In the genomic region with DNA sequence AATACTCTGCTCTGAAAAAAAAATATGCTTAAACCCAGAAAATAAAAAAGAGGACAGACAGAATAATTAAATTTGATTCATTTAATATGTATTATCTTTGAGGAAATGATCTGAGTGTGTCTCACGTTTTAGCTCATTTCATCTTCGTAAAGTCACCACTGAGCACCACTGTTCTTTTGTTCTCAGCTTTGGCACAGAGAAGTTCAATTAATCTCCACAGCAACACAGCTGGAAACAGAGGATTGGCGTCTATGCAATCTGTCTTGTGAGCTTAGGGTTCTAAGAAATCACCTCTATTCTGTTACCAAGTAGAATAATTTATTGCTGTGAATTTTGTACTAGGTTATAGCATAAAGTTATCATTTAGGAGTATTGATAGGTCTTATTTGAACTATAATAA, we compare ENCODE assay signal across 18 mouse cellular contexts.
A peak's percentile ranks its signal among the peaks of the same experiment; 100 is the strongest.
DNase-seq lines count a peak whose midpoint lies in the region; ATAC-seq and TF ChIP-seq lines count a peak whose summit lies in the region.
"Had no signal": no experiment of that assay in that cellular context is flagged by ENCODE, and none has a peak within 500 bp of the region (broad histone marks: within the 10 kb centered on the region; RNA-seq: fewer than 3 reads in every experiment).

No protein-coding gene starts in this region.

- H3K27ac ChIP-seq in forebrain, postnatal 0 days (ENCODE audit: low read depth, low read length): no peak overlapping the region
- no peak overlapping the region for H3K27ac ChIP-seq in forebrain, embryonic 16.5 days (ENCODE audit: low read length)
- no peak overlapping the region for H3K27ac ChIP-seq in hindbrain, postnatal 0 days
- H3K27ac ChIP-seq in hindbrain, embryonic 12.5 days: no peak overlapping the region
- no peak overlapping the region for H3K27ac ChIP-seq in midbrain, postnatal 0 days (ENCODE audit: low read depth, low read length)
- H3K27ac ChIP-seq in midbrain, embryonic 16.5 days (ENCODE audit: low read length): no peak overlapping the region
- H3K27ac ChIP-seq: embryonic facial prominence, embryonic 10.5 days; embryonic facial prominence, embryonic 12.5 days; forebrain, embryonic 15.5 days had no signal

- no peak for ATAC-seq in forebrain, postnatal 0 days
- no peak for ATAC-seq in forebrain, embryonic 16.5 days
- ATAC-seq in hindbrain, postnatal 0 days: no peak
- no peak for ATAC-seq in hindbrain, embryonic 12.5 days (ENCODE audit: low FRiP score)
- no peak for ATAC-seq in midbrain, postnatal 0 days (ENCODE audit: low FRiP score)
- no peak for ATAC-seq in midbrain, embryonic 16.5 days
- ATAC-seq: forebrain, embryonic 15.5 days had no signal

- H3K9me3 ChIP-seq in forebrain, postnatal 0 days (ENCODE audit: low read length): no peaks in the 10 kb centered on the region
- no peaks in the 10 kb centered on the region for H3K9me3 ChIP-seq in forebrain, embryonic 16.5 days (ENCODE audit: control insufficient read depth, low read length)
- H3K9me3 ChIP-seq in hindbrain, postnatal 0 days (ENCODE audit: low read length): no peaks in the 10 kb centered on the region
- no peaks in the 10 kb centered on the region for H3K9me3 ChIP-seq in hindbrain, embryonic 12.5 days (replicated peaks)
- no peaks in the 10 kb centered on the region for H3K9me3 ChIP-seq in midbrain, postnatal 0 days (ENCODE audit: low read length)
- H3K9me3 ChIP-seq in midbrain, embryonic 16.5 days (replicated peaks; ENCODE audit: control insufficient read depth, low read length, poor library complexity, severe bottlenecking): no peaks in the 10 kb centered on the region; the same call in 1 of the 2 replicates
- H3K9me3 ChIP-seq: embryonic facial prominence, embryonic 12.5 days; forebrain, embryonic 15.5 days had no signal

- no peaks in the 10 kb centered on the region for H3K27me3 ChIP-seq in forebrain, postnatal 0 days (ENCODE audit: insufficient read depth, low read length)
- no peaks in the 10 kb centered on the region for H3K27me3 ChIP-seq in forebrain, embryonic 16.5 days (replicated peaks; ENCODE audit: control insufficient read depth, insufficient read depth, low read length)
- no peaks in the 10 kb centered on the region for H3K27me3 ChIP-seq in hindbrain, postnatal 0 days (ENCODE audit: insufficient read depth, low read length)
- no peaks in the 10 kb centered on the region for H3K27me3 ChIP-seq in hindbrain, embryonic 12.5 days
- H3K27me3 ChIP-seq in midbrain, postnatal 0 days (ENCODE audit: insufficient read depth, low read length): no peaks in the 10 kb centered on the region
- H3K27me3 ChIP-seq in midbrain, embryonic 16.5 days (ENCODE audit: control insufficient read depth, insufficient read depth, low read depth, low read length): no peaks in the 10 kb centered on the region
- H3K27me3 ChIP-seq: embryonic facial prominence, embryonic 12.5 days; forebrain, embryonic 15.5 days had no signal

- WGBS in forebrain, postnatal 0 days: 9% methylated on average over 3 of the region's 3 CpGs
- WGBS in forebrain, embryonic 16.5 days: 7% methylated on average over 3 of the region's 3 CpGs
- 17% methylated on average over 3 of the region's 3 CpGs for WGBS in hindbrain, postnatal 0 days
- 21% methylated on average over 3 of the region's 3 CpGs for WGBS in hindbrain, embryonic 12.5 days
- 18% methylated on average over 3 of the region's 3 CpGs for WGBS in midbrain, postnatal 0 days
- WGBS in midbrain, embryonic 16.5 days: 7% methylated on average over 3 of the region's 3 CpGs

- DNase-seq in forebrain, postnatal 0 days: peak; percentile 7
- DNase-seq in hindbrain, postnatal 0 days (ENCODE audit: low spot score): peak; percentile 15
- DNase-seq in midbrain, postnatal 0 days (ENCODE audit: low spot score): peak; percentile 21
- DNase-seq in layer of hippocampus, adult 9-11 months: no peak
- DNase-seq: adrenal gland, adult 2 months; adrenal gland, postnatal 10 days; adrenal gland, postnatal 25 days; cerebellum, adult 11-12 months; cerebellum, adult 2 months; cerebellum, adult 9-10 months; cerebellum, postnatal 10 days; cerebellum, postnatal 25 days had no signal

- no peak overlapping the region for H3K9ac ChIP-seq in forebrain, postnatal 0 days
- no peak overlapping the region for H3K9ac ChIP-seq in forebrain, embryonic 16.5 days (replicated peaks; ENCODE audit: low read depth, low read length)
- no peak overlapping the region for H3K9ac ChIP-seq in hindbrain, postnatal 0 days (replicated peaks; ENCODE audit: low read length)
- no peak overlapping the region for H3K9ac ChIP-seq in hindbrain, embryonic 12.5 days
- H3K9ac ChIP-seq in midbrain, postnatal 0 days (replicated peaks; ENCODE audit: low read length, poor library complexity, severe bottlenecking): no peak overlapping the region
- no peak overlapping the region for H3K9ac ChIP-seq in midbrain, embryonic 16.5 days (ENCODE audit: low read depth, low read length)
- H3K9ac ChIP-seq: embryonic facial prominence, embryonic 12.5 days; forebrain, embryonic 15.5 days had no signal

- H3K4me2 ChIP-seq in forebrain, postnatal 0 days (ENCODE audit: low read depth): no peak overlapping the region
- no peak overlapping the region for H3K4me2 ChIP-seq in forebrain, embryonic 16.5 days (ENCODE audit: low read length)
- H3K4me2 ChIP-seq in hindbrain, postnatal 0 days (ENCODE audit: low read depth, low read length): no peak overlapping the region
- H3K4me2 ChIP-seq in hindbrain, embryonic 12.5 days (replicated peaks): no peak overlapping the region
- H3K4me2 ChIP-seq in midbrain, postnatal 0 days (ENCODE audit: low read depth, low read length, poor library complexity, severe bottlenecking): no peak overlapping the region
- no peak overlapping the region for H3K4me2 ChIP-seq in midbrain, embryonic 16.5 days (ENCODE audit: low read length)
- H3K4me2 ChIP-seq: embryonic facial prominence, embryonic 12.5 days; forebrain, embryonic 15.5 days had no signal

- H3K4me3 ChIP-seq in forebrain, postnatal 0 days (ENCODE audit: low read depth, low read length): no peak overlapping the region
- no peak overlapping the region for H3K4me3 ChIP-seq in forebrain, embryonic 16.5 days (replicated peaks; ENCODE audit: low read length)
- H3K4me3 ChIP-seq in hindbrain, postnatal 0 days (ENCODE audit: low read length): no peak overlapping the region
- no peak overlapping the region for H3K4me3 ChIP-seq in hindbrain, embryonic 12.5 days
- no peak overlapping the region for H3K4me3 ChIP-seq in midbrain, postnatal 0 days (ENCODE audit: low read depth, low read length)
- H3K4me3 ChIP-seq in midbrain, embryonic 16.5 days (ENCODE audit: low read depth, low read length): no peak overlapping the region
- H3K4me3 ChIP-seq: embryonic facial prominence, embryonic 10.5 days; embryonic facial prominence, embryonic 12.5 days; forebrain, embryonic 15.5 days had no signal

- H3K36me3 ChIP-seq in forebrain, postnatal 0 days (ENCODE audit: insufficient read depth): no peaks in the 10 kb centered on the region
- no peaks in the 10 kb centered on the region for H3K36me3 ChIP-seq in forebrain, embryonic 16.5 days (ENCODE audit: control insufficient read depth, insufficient read depth)
- no peaks in the 10 kb centered on the region for H3K36me3 ChIP-seq in hindbrain, postnatal 0 days (ENCODE audit: insufficient read depth, low read length)
- H3K36me3 ChIP-seq in hindbrain, embryonic 12.5 days: no peaks in the 10 kb centered on the region
- H3K36me3 ChIP-seq in midbrain, postnatal 0 days (ENCODE audit: insufficient read depth, low read length): no peaks in the 10 kb centered on the region
- no peaks in the 10 kb centered on the region for H3K36me3 ChIP-seq in midbrain, embryonic 16.5 days (ENCODE audit: control insufficient read depth, insufficient read depth, low read length)
- H3K36me3 ChIP-seq: embryonic facial prominence, embryonic 10.5 days; embryonic facial prominence, embryonic 12.5 days; forebrain, embryonic 15.5 days had no signal

- TF ChIP-seq CTCF in forebrain, postnatal 0 days (IDR thresholded peaks at IDR 0.05; ENCODE audit: low read depth): no peak
- no peak for TF ChIP-seq CTCF in hindbrain, postnatal 0 days (IDR thresholded peaks at IDR 0.05; ENCODE audit: low read depth)
- TF ChIP-seq CTCF in midbrain, postnatal 0 days (IDR thresholded peaks at IDR 0.05): no peak

- H3K4me1 ChIP-seq in forebrain, postnatal 0 days (ENCODE audit: insufficient read depth): no peaks in the 10 kb centered on the region
- no peaks in the 10 kb centered on the region for H3K4me1 ChIP-seq in forebrain, embryonic 16.5 days (replicated peaks; ENCODE audit: control insufficient read depth, insufficient read depth, low read length)
- H3K4me1 ChIP-seq in hindbrain, postnatal 0 days (ENCODE audit: insufficient read depth, low read length): no peaks in the 10 kb centered on the region
- no peaks in the 10 kb centered on the region for H3K4me1 ChIP-seq in hindbrain, embryonic 12.5 days
- no peaks in the 10 kb centered on the region for H3K4me1 ChIP-seq in midbrain, postnatal 0 days (ENCODE audit: insufficient read depth, low read length)
- H3K4me1 ChIP-seq in midbrain, embryonic 16.5 days (ENCODE audit: control insufficient read depth, insufficient read depth, low read length): no peaks in the 10 kb centered on the region
- H3K4me1 ChIP-seq: embryonic facial prominence, embryonic 10.5 days; embryonic facial prominence, embryonic 12.5 days; forebrain, embryonic 15.5 days had no signal
